Mouse (Mus musculus) embryonic facial prominence, embryonic 11.5 days (tissue): ENCODE measurements around the gene Prkch. TPM values are rescaled to one million over a fixed set of nuclear protein-coding genes. Genes with fewer than 3 reads are reported as not detected.

Experiments
- ATAC-seq: fragments of 200-750 bp; cut with Nextera tagmentation; replicated peaks from 2 replicates; pipeline ENCODE4 v1.8.0; 2017; ENCODE audit warnings: low read depth; ENCODE audit not compliant: insufficient number of reproducible peaks, low FRiP score, low TSS enrichment
- DNase-seq: peaks from one replicate; pipeline ENCODE4 v3.0.0-alpha.2; 2015; ENCODE audit warnings: low spot score
- H3K27ac ChIP-seq: fragments of 300-500 bp; sonication (generic); replicated peaks from 2 replicates; pipeline ENCODE4 v1.5.1; 2014; ENCODE audit warnings: mild to moderate bottlenecking, low read depth, low read length, control low read depth
- H3K27me3 ChIP-seq: fragments of 300-500 bp; sonication (generic); 2 replicates; pipeline ENCODE4 v1.6.1; 2014; ENCODE audit warnings: mild to moderate bottlenecking, low read length, moderate library complexity, mixed read lengths; ENCODE audit not compliant: control insufficient read depth, insufficient read depth
- H3K36me3 ChIP-seq: fragments of 300-500 bp; sonication (generic); replicated peaks from 2 replicates; pipeline ENCODE4 v1.6.1; 2014; ENCODE audit warnings: low read depth, mild to moderate bottlenecking, low read length, moderate library complexity, mixed read lengths; ENCODE audit not compliant: control insufficient read depth, insufficient read depth
- H3K4me1 ChIP-seq: fragments of 300-500 bp; sonication (generic); 2 replicates; pipeline ENCODE4 v1.6.1; 2014; ENCODE audit warnings: low read length, mixed read lengths; ENCODE audit not compliant: control insufficient read depth, insufficient read depth
- H3K4me2 ChIP-seq: fragments of 300-500 bp; sonication (generic); 2 replicates; pipeline ENCODE4 v1.6.1; 2014; ENCODE audit warnings: low read depth, mild to moderate bottlenecking, control low read depth, low read length, moderate library complexity
- H3K4me3 ChIP-seq: fragments of 300-500 bp; sonication (generic); 2 replicates; pipeline ENCODE4 v1.5.1; 2014; ENCODE audit warnings: low read depth, low read length, control low read depth
- H3K9ac ChIP-seq: fragments of 300-500 bp; sonication (generic); replicated peaks from 2 replicates; pipeline ENCODE4 v1.6.1; 2014; ENCODE audit warnings: mild to moderate bottlenecking, control low read depth, low read length
- H3K9me3 ChIP-seq: fragments of 300-500 bp; sonication (generic); replicated peaks from 2 replicates; pipeline ENCODE4 v1.6.1; 2016; ENCODE audit warnings: mild to moderate bottlenecking, low read length, inconsistent platforms, mixed read lengths; ENCODE audit not compliant: control insufficient read depth
- WGBS: fragments of 180-500 bp; shearing (Covaris S2); extraction: QIAGEN DNeasy Blood & Tissue Kit; methylation state at CpG from one replicate; pipeline ENCODE4 v1.1.7; 2014; 5-methylcytosine and 5-hydroxymethylcytosine counted together
- polyA plus RNA-seq: library from polyadenylated mRNA; unstranded; fragments of >200 nt; fragmentation: Nextera tagmentation; extraction: Ambion mirVana; gene quantifications from 2 replicates; pipeline ENCODE4 v1.2.1, GENCODE M21; 2014

Gene Prkch
- polyA plus RNA-seq, 1 experiment from 2014 or later, result 11.6 TPM

DNA sequence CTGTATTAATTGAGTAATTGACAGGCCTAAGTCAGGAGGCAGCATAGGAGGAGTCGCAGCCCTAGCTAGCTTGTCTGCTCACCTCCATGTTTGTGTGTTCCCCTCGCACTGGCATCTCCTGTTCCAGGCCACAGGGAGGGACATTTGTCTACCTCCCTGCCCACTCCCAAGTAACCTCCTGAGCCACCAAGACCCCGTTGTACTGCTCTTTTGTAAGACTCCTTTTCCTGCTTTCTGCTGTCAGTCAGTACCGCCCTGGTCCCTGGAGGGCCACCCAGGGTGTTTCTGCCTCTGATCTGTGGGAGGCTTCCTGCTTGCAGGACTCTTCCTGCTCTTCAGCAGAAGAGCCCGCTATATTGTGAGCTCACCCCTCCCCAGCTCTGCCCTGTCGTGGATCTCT is 127.5 kb downstream of the Prkch start:
- H3K27ac ChIP-seq, result no peak overlapping the region
- H3K4me2 ChIP-seq, result no peak overlapping the region
- H3K27me3 ChIP-seq, result no peaks in the 10 kb centered on the region
- H3K4me1 ChIP-seq, result no peaks in the 10 kb centered on the region
- no peak overlapping the region for H3K4me3 ChIP-seq
- ATAC-seq, result no peak
- no peak overlapping the region for H3K9ac ChIP-seq
- H3K9me3 ChIP-seq, result no peaks in the 10 kb centered on the region
- H3K36me3 ChIP-seq, result no peaks in the 10 kb centered on the region
- 33% methylated on average over 6 of the region's 6 CpGs for WGBS
- no peak for DNase-seq

DNA sequence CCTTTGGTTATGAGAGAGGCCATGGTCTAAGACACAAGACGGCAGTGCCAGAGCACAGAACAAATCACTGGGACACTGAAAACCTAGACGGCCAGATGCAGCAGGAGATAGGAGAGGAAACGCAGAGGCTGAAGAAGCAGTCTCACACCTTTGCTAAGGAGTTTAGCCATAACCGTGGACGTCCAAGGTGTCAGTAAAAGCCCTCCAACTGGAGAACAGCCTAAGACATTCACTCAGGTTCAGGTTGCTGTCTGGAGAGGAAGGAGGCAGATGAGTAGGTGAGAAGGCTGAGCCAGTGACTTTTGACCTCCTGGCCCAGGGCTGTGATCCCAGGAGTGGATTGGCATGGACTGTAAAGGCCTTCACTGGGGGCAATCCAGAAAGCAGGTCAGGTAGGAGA is 130.0 kb downstream of the Prkch start:
- Histone ChIP-seq H3K27ac (no peak overlapping the region), H3K4me3 (no peak overlapping the region), H3K36me3 (no peaks in the 10 kb centered on the region), H3K4me2 (no peak overlapping the region), H3K9me3 (no peaks in the 10 kb centered on the region), H3K9ac (no peak overlapping the region), H3K27me3 (no peaks in the 10 kb centered on the region), H3K4me1 (no peaks in the 10 kb centered on the region)
- WGBS, result 84% methylated on average over 5 of the region's 5 CpGs
- no peak for DNase-seq
- ATAC-seq, result no peak

DNA sequence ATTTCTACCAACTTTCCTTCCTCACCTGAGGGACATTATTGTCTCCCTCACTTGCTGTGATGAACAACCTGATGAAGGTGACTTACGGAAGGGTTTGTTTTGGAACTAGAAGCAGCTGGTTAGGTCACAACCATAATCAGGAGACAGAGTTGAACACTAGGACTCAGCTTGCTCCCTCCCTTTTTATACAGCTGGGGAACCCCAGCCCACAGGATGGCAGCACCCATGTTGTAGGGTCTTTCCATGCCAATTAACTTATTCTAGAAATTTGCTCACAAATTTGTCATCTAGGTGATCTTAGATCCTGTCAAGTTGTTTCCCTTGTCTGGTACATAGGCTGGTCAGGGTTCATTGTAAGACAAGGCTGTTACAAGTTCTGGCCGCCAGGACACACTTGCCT is 130.7 kb downstream of the Prkch start:
- H3K27ac ChIP-seq, result no peak overlapping the region
- WGBS, result 92% methylated on average over 2 of the region's 2 CpGs
- DNase-seq (no peak), ATAC-seq (no peak)
- H3K9ac ChIP-seq, result no peak overlapping the region
- H3K36me3 ChIP-seq, result no peaks in the 10 kb centered on the region
- H3K27me3 ChIP-seq, result no peaks in the 10 kb centered on the region
- no peaks in the 10 kb centered on the region for H3K9me3 ChIP-seq
- no peaks in the 10 kb centered on the region for H3K4me1 ChIP-seq
- H3K4me3 ChIP-seq, result no peak overlapping the region
- H3K4me2 ChIP-seq, result no peak overlapping the region

DNA sequence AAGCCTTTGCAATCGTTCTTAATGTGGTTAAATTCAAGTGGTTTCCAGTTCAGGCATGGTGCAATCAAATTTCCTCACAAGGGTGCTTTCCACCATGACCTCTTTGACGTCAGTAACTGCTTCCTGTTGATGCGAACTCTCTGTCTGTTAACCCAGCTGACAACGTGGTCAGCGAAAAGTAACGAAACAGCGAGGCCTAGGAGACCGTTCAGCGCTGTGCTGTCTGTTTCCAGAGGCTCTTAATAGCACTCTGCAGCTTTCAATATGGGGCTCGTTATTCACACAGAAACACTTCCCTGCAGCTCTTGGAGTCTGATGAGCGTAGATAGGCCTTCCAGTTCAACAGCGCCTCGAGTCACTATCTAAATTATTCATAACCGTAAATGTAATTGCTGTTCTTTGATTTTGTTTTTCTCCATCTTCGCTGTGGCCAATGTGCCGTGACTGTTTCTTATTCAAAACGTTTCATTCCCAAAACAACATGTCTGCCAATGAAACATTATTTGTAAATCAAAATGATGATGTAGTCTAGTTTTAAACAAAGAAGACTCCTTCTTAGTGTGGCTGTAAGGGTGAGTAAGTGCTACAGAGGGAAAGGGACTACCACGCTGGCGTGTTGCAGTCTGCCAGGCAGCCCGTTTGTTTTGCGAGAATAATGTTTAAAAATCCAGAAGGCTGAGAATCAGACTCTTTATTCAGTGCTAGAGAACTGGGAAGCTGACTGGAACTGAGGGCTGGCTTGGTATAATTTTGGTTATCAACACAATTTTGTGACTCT is 131.5 kb downstream of the Prkch start:
- Histone ChIP-seq H3K4me2 (no peak overlapping the region), H3K4me1 (no peaks in the 10 kb centered on the region), H3K9ac (no peak overlapping the region), H3K36me3 (no peaks in the 10 kb centered on the region), H3K27ac (no peak overlapping the region), H3K9me3 (no peaks in the 10 kb centered on the region), H3K4me3 (no peak overlapping the region), H3K27me3 (no peaks in the 10 kb centered on the region)
- WGBS, result 78% methylated on average over 21 of the region's 21 CpGs
- DNase-seq (no peak), ATAC-seq (no peak)

DNA sequence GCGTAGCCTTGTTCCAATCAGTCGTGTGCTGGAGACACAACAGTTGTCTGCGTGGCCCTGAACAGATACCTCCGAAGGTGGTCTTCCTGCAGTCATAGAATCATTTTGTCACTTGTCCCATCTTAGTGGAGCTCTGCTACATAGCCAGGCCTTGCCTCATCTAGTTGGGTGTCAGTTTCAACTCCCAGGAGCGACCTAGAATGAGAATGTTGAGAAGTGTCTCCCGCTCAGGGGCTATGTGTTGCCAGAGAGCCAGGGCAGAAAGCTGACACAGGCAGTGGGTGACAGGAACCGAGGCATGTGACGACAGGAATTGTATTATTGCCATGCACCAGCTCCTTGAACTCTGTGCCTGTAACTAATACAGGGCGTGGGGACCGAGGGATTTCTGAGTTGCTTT is 133.4 kb downstream of the Prkch start:
- Histone ChIP-seq H3K4me1 (no peaks in the 10 kb centered on the region), H3K9me3 (no peaks in the 10 kb centered on the region), H3K9ac (no peak overlapping the region), H3K4me2 (no peak overlapping the region), H3K27me3 (no peaks in the 10 kb centered on the region), H3K4me3 (no peak overlapping the region), H3K27ac (no peak overlapping the region), H3K36me3 (no peaks in the 10 kb centered on the region)
- no peak for DNase-seq
- WGBS, result 84% methylated on average over 10 of the region's 10 CpGs
- ATAC-seq, result no peak

DNA sequence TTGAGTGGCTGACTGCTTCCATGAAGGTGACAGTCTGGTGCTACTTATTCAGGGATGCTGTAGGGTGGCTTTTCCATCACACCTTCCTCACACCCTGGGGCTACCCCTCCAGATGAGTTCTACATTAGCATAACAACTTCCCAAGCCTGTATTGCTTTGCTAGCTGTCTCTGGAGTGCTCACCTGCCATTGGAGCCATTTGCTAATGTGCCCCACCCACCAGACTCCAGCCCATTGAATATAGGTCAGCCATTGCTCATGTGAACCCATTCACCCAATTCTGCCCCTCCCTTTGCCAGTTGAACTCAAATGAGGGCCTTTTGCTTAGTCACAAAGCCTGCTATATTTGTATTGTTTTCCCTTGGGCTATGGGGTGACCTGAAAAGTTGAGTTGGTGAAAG is 135.2 kb downstream of the Prkch start:
- H3K36me3 ChIP-seq, result no peaks in the 10 kb centered on the region
- no peaks in the 10 kb centered on the region for H3K27me3 ChIP-seq
- H3K9ac ChIP-seq, result no peak overlapping the region
- no peak overlapping the region for H3K27ac ChIP-seq
- H3K4me2 ChIP-seq, result no peak overlapping the region
- H3K4me3 ChIP-seq, result no peak overlapping the region
- no peaks in the 10 kb centered on the region for H3K9me3 ChIP-seq
- ATAC-seq (no peak), DNase-seq (no peak)
- no peaks in the 10 kb centered on the region for H3K4me1 ChIP-seq

DNA sequence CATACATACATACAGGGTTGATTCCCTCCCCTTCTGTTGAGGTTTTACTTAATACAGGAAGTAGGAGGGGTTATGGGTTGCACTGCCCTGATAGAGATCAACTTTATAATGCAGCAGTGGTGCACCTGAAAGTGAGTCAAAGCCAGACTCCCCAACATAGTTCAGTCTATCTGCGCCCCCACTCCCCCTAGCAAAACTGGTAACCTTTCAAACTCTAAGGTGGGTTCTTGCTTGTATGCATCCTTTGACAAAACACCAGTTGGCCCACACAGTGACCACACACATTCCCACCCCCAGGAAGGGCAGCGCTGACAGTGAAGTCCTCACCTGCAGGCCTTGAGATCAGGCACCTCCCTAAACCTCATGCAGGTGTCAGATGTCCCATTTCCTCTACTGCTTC is 135.9 kb downstream of the Prkch start:
- 92% methylated on average over 2 of the region's 2 CpGs for whole genome bisulfite sequencing
- Histone ChIP-seq H3K4me2 (no peak overlapping the region), H3K36me3 (no peaks in the 10 kb centered on the region), H3K27me3 (no peaks in the 10 kb centered on the region), H3K9me3 (no peaks in the 10 kb centered on the region), H3K27ac (no peak overlapping the region), H3K4me1 (no peaks in the 10 kb centered on the region), H3K4me3 (no peak overlapping the region), H3K9ac (no peak overlapping the region)
- ATAC-seq, result no peak
- DNase-seq, result no peak

DNA sequence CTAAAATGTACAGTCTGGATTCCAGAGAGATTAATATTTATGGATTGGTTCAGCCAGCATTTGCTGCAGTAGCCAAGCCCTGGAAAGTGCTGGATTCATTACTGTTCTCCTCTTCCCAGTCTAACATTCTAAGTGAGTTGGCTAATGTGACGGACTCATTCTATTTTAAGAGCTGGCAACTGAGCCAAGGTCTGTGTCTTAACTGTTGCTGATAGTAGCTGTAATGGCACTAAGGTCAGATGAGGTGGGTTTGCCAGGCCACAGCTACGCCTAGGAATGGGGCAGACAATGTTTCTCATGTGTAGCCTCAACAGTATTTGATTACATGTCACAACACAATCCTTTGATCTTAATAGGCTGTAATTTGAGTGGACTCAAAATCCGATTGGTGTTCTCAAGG is 137.5 kb downstream of the Prkch start:
- Histone ChIP-seq H3K9ac (no peak overlapping the region), H3K4me1 (no peaks in the 10 kb centered on the region), H3K9me3 (no peaks in the 10 kb centered on the region), H3K36me3 (no peaks in the 10 kb centered on the region), H3K4me3 (no peak overlapping the region), H3K27me3 (no peaks in the 10 kb centered on the region), H3K4me2 (no peak overlapping the region), H3K27ac (no peak overlapping the region)
- DNase-seq (no peak), ATAC-seq (no peak)
- WGBS, result 41% methylated on average over 3 of the region's 3 CpGs
